Mouse (Mus musculus) retina, postnatal 7 days (tissue): ENCODE data around the gene Napsa.
A peak's percentile ranks its signal among the peaks of the same experiment; 100 is the strongest.

Experiments
- DNase-seq: peaks from one replicate; pipeline ENCODE4 v3.0.0-alpha.2; 2012; ENCODE audit warnings: low read depth, low spot score

Gene Napsa

DNA sequence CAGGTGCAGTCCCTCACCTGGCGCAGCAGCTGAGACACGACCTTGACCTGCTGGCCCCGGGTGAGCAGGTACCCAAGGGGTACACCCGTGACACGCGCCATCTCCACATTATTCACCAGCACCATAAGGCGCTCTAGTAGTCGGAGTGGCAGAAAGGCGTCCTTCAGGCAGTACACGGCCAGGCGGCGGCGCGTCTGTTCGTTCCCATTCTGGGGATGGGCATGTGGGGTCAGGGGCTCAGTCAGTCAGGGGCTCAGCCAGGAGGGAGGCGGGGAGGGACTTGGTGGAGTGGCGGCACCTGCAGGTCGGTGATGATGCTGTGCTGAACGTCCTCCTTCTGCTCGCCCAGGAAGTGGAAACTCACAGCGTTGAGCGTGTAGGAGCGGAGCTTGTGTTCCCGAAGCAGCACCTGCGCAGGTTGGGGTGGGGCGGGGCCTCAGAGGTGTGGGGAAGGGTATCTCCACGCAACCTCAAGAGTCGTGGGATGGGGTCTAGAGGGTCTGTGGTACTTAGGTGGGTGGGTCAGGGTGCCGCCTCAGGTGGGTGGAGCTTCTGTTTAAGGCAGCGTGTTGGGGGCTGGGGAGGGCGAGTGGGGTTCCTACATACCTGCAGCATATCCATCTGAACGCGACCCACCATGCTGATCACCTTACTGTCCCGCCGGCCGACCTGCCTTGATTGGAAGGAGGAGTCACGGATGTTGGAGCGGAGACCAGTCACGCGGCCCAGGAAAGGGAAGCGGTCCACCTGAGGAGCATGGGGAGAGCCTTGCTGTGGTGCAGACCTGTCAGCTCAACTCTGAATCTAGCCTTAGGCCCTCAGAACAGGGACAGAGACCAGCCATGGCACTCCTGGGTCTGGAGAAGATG is 33.2 kb upstream of the Napsa start:
- DNase-seq = no peak

- DNase-seq = no peak
These were observed 29.6 kb upstream of the Napsa start for GRCm38 (mm10) chr7:44542555-44542954.

DNA sequence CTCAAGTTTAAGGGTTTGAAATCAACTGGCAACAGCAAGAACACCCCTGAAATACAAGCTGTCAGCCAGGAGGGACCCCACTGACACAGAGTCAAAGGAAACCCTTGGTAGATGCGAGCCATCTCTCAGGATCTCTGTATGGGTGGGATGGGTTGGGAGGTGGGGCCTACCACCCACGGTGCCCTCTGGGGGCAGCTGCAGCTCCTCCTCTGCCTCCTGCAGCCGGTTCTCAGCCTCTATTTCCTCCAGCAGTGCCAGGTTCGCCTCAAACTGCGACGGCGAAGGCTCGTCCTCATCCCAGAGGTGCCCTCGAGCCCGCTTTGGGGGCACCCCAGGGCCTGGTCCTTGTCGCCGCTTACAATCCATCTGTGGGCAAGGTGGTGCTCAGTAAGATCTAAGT is 29.1 kb upstream of the Napsa start:
- no peak for DNase-seq

DNA sequence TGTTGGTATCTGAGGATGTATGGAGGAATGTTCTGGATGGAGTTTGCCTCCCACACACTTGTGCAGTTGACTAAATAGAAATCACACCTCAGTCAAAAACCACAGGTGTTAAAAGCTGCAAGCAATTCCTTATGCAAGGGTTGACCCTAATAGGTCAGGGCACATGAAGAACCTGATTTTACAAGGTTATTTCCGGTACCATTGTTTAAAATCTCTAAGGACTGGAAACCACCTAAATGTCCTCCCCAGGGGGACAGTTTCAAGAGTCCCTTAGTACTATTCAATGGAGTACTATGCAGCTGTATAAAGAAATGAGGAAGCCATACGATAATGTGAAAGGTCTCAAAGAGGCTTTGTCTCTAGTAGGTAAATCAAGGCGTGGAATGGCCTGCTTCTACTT is 25.9 kb upstream of the Napsa start:
- DNase-seq = no peak

DNA sequence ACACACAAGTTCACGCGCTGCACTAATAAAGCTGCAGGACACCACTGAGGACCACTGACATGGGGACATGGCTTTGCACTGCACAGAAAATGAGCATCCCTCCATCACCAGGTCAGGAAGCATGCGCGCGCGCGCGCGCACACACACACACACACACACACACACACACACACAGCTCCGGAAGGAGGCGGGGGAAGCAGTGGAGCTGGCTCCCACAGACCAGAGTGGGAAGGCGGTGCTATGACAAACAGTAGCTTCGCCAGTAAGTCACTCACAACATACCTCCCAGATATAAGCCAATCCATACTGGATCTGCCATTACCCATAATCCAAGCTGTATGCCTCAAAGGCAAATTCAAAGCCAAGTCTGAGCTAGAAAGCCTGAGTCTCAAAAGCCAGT is 25.1 kb upstream of the Napsa start:
- DNase-seq = no peak

DNA sequence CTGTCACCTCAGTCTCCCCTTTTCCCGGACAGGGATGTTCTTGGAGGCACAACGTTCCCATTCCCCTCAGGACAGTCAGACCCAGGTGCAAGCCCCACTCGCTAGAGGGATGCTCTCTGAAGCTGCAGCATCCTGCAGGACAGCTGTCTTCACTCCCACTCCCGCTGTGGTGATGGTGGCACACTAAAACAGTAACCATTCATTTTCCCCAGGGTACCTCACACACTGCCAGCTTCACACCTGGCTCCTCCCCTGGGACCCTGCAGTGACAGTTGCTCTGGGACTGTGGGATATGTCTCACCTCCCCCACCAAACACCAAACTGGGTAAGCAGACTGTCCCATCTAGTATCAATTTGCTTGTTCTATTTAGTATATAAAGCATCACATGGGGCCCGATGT is 24.5 kb upstream of the Napsa start:
- no peak for DNase-seq

GRCm38 (mm10) chr7:44548497-44549087 is 23.6 kb upstream of the Napsa start, which contains the start of gene Pold1:
Gene Pold1, minus strand, starts transcription at chr7:44548849.
- DNase-seq = peak; percentile 100

DNA sequence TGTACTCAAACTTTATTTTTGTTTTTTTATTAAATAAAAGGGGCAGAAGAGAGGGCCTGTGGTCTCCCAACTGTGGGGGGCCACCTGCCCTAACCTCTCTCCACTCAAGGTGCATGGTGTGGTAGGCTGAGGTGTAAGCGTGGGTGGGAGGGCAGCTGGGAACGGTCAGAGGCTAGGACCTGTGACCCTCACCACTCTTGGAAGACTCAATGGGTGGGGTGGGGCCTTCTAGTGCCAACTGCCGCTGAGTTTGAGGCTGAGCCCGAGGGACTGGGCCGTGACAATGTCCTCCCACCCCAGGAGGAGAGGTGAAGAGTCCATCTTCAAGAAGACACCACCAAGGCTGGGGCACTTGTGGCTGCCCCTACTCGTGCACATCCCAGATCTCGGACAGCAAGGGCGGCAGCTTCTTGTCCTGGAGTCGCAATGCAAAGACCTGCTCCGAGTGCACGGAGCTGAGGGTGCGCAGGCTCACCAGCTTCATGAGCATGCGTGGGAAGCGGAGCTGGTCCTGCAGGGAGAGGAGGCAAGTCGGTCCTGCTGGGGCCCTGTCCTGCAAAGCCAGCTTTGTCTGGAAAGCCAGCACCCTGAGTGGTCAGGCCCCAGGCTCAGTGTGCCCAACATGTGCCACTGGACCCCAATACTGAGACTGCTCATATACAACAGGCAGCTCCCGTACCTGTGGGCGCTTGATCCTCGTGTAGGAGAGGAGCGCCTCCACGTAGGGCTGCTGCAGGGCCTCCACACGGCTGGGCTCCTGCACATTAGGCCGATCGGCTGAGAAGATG is 22.4 kb upstream of the Napsa start:
- no peak for DNase-seq

DNA sequence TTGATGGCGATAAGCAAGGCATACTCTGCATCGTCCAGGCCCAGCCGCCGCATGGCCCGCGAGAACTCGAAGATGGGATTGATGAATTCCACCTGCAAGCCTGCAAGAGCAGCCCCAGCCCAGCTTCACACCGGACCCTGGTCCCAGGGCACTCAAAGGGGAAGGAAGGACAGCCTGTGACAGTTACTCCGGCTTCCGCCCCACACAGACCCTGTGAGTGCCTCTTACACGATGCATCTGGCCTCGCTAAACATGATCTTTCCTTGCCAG is 21.8 kb upstream of the Napsa start:
- no peak for DNase-seq

DNA sequence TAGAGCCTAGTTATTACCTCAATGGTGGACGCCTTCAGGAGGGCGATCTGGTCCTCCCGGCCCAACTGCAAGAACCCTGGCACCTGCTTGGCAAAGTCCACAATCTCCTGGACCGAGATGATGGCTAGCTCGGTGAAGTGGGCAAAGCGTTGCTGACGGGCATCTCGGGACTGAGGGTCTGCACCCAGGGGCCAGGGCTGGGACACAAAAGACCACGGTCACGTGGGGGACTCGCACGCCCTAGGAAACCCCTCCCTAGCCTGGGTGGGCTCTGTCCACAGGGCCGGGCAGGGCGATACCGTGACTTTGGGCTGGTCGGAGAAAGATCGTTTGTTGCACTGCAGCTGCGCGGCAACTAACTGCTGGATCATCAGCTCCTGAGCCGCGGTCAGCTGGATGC is 20.9 kb upstream of the Napsa start:
- no peak for DNase-seq

DNA sequence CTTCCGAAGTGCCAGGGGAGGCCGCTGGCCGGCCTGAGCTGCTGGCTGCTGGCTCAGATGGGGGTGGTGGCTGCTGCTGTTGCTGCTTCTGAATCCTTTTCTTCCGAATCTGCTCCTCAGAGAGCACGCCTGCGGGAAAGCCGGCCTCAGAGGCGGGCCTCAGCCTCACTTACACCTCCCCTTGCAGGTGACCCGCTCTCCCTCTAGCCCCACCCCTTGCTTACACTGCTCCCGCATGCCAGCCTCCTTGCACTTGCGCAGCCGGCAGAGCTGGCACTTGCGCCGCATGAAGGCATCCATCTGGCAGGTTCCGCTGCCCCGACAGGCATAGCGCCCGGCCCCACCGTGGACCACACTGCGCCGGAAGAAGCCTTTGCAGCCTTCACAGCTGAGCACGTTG is 20.4 kb upstream of the Napsa start:
- DNase-seq = no peak

- DNase-seq = no peak
These were observed 19.9 kb upstream of the Napsa start for GRCm38 (mm10) chr7:44552141-44552908.

- peak; percentile 87 for DNase-seq
These were observed 18.9 kb upstream of the Napsa start for GRCm38 (mm10) chr7:44553196-44553764.

DNA sequence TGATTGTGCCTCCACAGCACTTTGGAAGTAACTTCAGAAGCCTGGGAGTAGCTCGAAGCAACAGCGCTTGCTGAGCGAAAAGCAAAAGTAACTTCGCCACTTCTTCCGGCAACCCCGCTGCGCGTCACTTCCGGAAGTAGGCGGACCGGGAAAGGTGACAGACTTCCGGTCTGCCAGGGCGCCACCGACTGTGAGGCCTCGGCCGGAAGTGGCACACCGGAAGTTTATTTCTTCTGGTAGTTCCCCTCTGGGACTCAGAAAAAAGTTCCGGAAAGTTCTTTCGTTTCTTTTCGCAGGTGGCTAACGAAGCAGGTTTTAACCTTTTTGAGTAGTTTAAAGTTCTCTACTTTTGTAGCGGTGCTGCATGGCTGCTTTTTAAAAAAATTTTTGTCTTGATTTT is 18.4 kb upstream of the Napsa start, which contains the start of gene Nr1h2:
Gene Nr1h2, minus strand, starts transcription at position 126 of the 400 bp plus-strand sequence.
- DNase-seq = peak; percentile 91

- no peak for DNase-seq
These were observed 14.6 kb upstream of the Napsa start for GRCm38 (mm10) chr7:44557629-44558028.

GRCm38 (mm10) chr7:44560435-44561400 is 11.5 kb upstream of the Napsa start:
- peak; percentile 66 for DNase-seq

DNA sequence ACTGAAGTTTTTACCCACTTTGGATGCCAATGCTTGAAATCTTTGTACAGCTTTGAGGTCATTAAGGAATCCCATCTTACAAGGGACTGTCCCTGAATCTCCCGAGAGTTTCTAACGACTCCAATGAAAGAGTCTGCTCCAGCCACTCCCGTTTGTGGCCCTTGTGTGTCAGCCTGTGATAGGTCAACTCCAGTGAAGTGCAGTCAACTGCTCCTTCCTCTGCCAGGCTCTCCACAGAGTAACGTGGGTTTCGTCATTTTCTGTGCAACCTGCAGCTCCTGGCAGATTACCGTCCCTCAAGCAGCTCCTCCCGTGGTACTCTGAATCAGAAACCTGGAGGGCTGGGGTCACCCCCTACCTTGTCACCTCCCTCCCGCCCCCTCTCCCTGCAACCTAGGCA is 8.9 kb upstream of the Napsa start:
- no peak for DNase-seq

GRCm38 (mm10) chr7:44564486-44564885 is 7.7 kb upstream of the Napsa start:
- DNase-seq = no peak

DNA sequence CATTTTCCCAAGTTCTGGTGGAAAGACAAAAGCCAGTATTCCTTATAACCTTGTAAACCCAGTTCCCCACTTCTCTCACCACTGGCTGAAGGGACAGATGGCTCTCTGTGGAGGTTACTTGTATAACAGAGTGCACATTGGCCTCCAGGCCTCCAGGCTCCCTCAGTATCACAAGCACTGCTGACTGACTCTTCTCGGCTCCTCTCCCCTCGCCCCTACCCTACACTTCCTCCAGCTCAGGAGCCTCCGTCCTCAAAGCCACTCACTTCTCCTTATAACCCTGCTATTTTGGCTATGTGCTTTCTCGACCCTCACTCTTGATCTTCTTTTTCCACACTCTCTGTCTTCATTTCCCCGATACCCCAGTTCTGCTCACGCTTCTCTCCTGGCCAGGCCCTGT is 6.8 kb upstream of the Napsa start:
- no peak for DNase-seq

DNA sequence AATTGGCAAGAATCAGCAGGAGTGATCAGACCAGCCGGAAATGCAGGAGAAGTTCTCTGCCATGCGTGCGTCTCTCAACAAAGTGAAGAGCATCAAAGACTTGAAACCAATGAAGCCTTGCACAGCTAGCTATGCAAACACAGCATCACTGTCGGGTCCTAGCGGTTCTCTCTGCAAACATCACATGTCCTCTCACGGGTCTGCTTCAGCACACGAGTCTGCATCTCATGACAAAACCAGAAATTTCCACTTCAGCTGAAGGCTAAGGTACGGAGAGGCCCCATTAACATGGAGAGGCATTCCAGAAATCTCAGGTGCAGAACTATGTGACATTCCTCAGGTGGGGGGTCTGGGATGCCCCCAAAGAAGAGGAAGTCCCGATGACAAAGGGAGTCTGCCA is 3.4 kb upstream of the Napsa start:
- no peak for DNase-seq
